Mouse (Mus musculus): Measurements from ENCODE around the gene Rab40c.

- TF ChIP-seq CTCF (IDR thresholded peaks at IDR 0.05; ENCODE audit: low read depth) (no peak), EP300 (IDR thresholded peaks at IDR 0.05; ENCODE audit: low read depth) (no peak)
Measured at GRCm38 (mm10) chr17:25869498-25869897, 50.0 kb downstream of the Rab40c start.
